Mouse (Mus musculus): ENCODE measurements at regions not wholly inside any gene's neighbourhood (a gene's known extent, or its start where the extent isn't known, plus 50 kb on each side); places are given as distances from the start of the nearest gene placed in this dataset.

GRCm38 (mm10) chr13:90340647-90341160 is 251.3 kb upstream of the Xrcc4 start:
- H3K27me3 ChIP-seq (ENCODE audit: control insufficient read depth, insufficient read depth, low read length) = no peaks in the 10 kb centered on the region
- H3K4me1 ChIP-seq (ENCODE audit: control insufficient read depth, insufficient read depth, low read length) = no peaks in the 10 kb centered on the region
- no peaks in the 10 kb centered on the region for H3K36me3 ChIP-seq (ENCODE audit: control insufficient read depth, insufficient read depth, low read length)
- no peak overlapping the region for H3K4me2 ChIP-seq (ENCODE audit: low read depth, low read length)
- H3K27ac ChIP-seq (ENCODE audit: low read length) = no peak overlapping the region
- H3K9ac ChIP-seq (ENCODE audit: low read length) = no peak overlapping the region
- H3K9me3 ChIP-seq (replicated peaks; ENCODE audit: control insufficient read depth, low read length) = no peaks in the 10 kb centered on the region
- no peak for ATAC-seq (ENCODE audit: insufficient read depth, low FRiP score)
- 53% methylated on average over 2 of the region's 2 CpGs for WGBS
- H3K4me3 ChIP-seq (replicated peaks; ENCODE audit: low read length) = no peak overlapping the region

GRCm38 (mm10) chr13:90337591-90337990 is 248.2 kb upstream of the Xrcc4 start:
- WGBS = 85% methylated on average over 1 of the region's 1 CpGs
- Histone ChIP-seq H3K4me2 (ENCODE audit: low read depth, low read length) (no peak overlapping the region), H3K27ac (ENCODE audit: low read length) (no peak overlapping the region), H3K9ac (ENCODE audit: low read length) (no peak overlapping the region), H3K4me3 (replicated peaks; ENCODE audit: low read length) (no peak overlapping the region), H3K27me3 (ENCODE audit: control insufficient read depth, insufficient read depth, low read length) (no peaks in the 10 kb centered on the region), H3K4me1 (ENCODE audit: control insufficient read depth, insufficient read depth, low read length) (no peaks in the 10 kb centered on the region), H3K36me3 (ENCODE audit: control insufficient read depth, insufficient read depth, low read length) (no peaks in the 10 kb centered on the region), H3K9me3 (replicated peaks; ENCODE audit: control insufficient read depth, low read length) (no peaks in the 10 kb centered on the region)
- no peak for ATAC-seq (ENCODE audit: insufficient read depth, low FRiP score)

- Histone ChIP-seq H3K4me3 (replicated peaks; ENCODE audit: low read length) (no peak overlapping the region), H3K27me3 (ENCODE audit: control insufficient read depth, insufficient read depth, low read length) (no peaks in the 10 kb centered on the region), H3K36me3 (ENCODE audit: control insufficient read depth, insufficient read depth, low read length) (no peaks in the 10 kb centered on the region), H3K27ac (ENCODE audit: low read length) (no peak overlapping the region), H3K9ac (ENCODE audit: low read length) (no peak overlapping the region), H3K9me3 (replicated peaks; ENCODE audit: control insufficient read depth, low read length) (no peaks in the 10 kb centered on the region), H3K4me1 (ENCODE audit: control insufficient read depth, insufficient read depth, low read length) (no peaks in the 10 kb centered on the region), H3K4me2 (ENCODE audit: low read depth, low read length) (no peak overlapping the region)
- ATAC-seq (ENCODE audit: insufficient read depth, low FRiP score) = no peak
- 60% methylated on average over 3 of the region's 3 CpGs for WGBS
Observed at GRCm38 (mm10) chr13:90335741-90336037, 246.3 kb upstream of the Xrcc4 start.

DNA sequence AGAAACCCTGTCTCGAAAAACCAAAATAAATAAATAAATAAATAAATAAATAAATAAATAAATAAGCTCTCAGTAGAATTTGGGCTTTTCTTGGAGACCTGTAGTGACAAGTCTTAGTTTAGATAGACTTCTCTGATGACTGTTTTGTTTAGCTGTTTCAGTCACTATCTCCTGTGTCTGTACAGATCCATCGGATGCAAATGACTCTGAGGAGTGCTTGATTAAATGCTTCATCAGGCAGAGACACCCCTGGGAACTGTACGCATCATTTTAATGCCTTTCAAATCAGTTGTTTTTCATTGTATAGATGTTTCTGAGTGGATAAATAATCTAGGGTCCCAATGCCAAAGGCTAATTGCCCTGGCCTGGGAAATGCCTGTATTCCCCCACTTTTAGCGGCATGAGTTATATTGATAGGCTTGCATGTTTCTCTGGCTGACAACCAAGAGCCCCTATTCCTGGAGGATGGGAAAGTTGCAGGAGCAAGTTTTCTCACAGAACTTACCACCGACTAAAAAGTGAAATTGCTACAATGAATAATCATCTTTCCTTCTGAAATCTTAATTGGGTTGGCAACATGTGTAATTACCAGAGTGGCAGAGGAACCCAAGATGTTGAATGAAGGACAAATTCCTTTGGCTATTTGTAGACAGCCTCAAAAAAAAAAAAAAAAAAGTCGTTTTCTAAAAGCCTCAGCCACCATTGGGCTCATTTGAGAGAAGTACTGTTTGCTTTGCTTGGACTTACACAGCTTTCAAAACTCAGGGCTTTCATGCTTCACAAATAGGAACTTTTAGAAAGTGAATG is 245.7 kb upstream of the Xrcc4 start:
- H3K4me3 ChIP-seq (replicated peaks; ENCODE audit: low read length) = no peak overlapping the region
- H3K36me3 ChIP-seq (ENCODE audit: control insufficient read depth, insufficient read depth, low read length) = no peaks in the 10 kb centered on the region
- no peaks in the 10 kb centered on the region for H3K4me1 ChIP-seq (ENCODE audit: control insufficient read depth, insufficient read depth, low read length)
- no peak overlapping the region for H3K9ac ChIP-seq (ENCODE audit: low read length)
- 68% methylated on average over 6 of the region's 6 CpGs for WGBS
- H3K27me3 ChIP-seq (ENCODE audit: control insufficient read depth, insufficient read depth, low read length) = no peaks in the 10 kb centered on the region
- H3K9me3 ChIP-seq (replicated peaks; ENCODE audit: control insufficient read depth, low read length) = no peaks in the 10 kb centered on the region
- ATAC-seq (ENCODE audit: insufficient read depth, low FRiP score) = no peak
- no peak overlapping the region for H3K27ac ChIP-seq (ENCODE audit: low read length)
- no peak overlapping the region for H3K4me2 ChIP-seq (ENCODE audit: low read depth, low read length)

GRCm38 (mm10) chr13:90334286-90334685 is 244.9 kb upstream of the Xrcc4 start:
- no peak for ATAC-seq (ENCODE audit: insufficient read depth, low FRiP score)
- Histone ChIP-seq H3K27me3 (ENCODE audit: control insufficient read depth, insufficient read depth, low read length) (no peaks in the 10 kb centered on the region), H3K36me3 (ENCODE audit: control insufficient read depth, insufficient read depth, low read length) (no peaks in the 10 kb centered on the region), H3K9ac (ENCODE audit: low read length) (no peak overlapping the region), H3K4me1 (ENCODE audit: control insufficient read depth, insufficient read depth, low read length) (no peaks in the 10 kb centered on the region), H3K4me2 (ENCODE audit: low read depth, low read length) (no peak overlapping the region), H3K9me3 (replicated peaks; ENCODE audit: control insufficient read depth, low read length) (no peaks in the 10 kb centered on the region), H3K4me3 (replicated peaks; ENCODE audit: low read length) (no peak overlapping the region), H3K27ac (ENCODE audit: low read length) (no peak overlapping the region)

DNA sequence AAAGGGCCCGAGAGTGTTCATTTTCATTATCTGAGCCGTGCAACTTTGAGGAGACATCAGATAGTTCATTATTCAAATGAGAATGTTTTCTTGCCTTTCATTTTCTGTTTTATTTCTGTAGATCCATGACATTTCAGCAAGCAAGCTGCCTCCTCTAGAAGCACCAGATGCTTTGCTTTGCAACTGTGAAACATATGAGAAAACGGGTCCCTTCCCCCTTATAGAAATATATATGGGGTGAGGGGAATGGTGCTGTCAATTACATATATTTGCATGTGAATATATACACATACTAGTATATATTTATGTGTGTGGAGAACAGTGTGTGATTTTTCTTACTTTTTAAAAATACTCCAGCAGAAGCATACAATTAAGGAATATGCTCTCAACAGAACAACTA is 235.8 kb upstream of the Xrcc4 start:
- no peaks in the 10 kb centered on the region for H3K4me1 ChIP-seq (ENCODE audit: control insufficient read depth, insufficient read depth, low read length)
- H3K27me3 ChIP-seq (ENCODE audit: control insufficient read depth, insufficient read depth, low read length) = no peaks in the 10 kb centered on the region
- H3K4me2 ChIP-seq (ENCODE audit: low read depth, low read length) = no peak overlapping the region
- H3K9ac ChIP-seq (ENCODE audit: low read length) = no peak overlapping the region
- ATAC-seq (ENCODE audit: insufficient read depth, low FRiP score) = no peak
- WGBS = 76% methylated on average over 3 of the region's 3 CpGs
- no peak overlapping the region for H3K4me3 ChIP-seq (replicated peaks; ENCODE audit: low read length)
- no peaks in the 10 kb centered on the region for H3K9me3 ChIP-seq (replicated peaks; ENCODE audit: control insufficient read depth, low read length)
- no peaks in the 10 kb centered on the region for H3K36me3 ChIP-seq (ENCODE audit: control insufficient read depth, insufficient read depth, low read length)
- no peak overlapping the region for H3K27ac ChIP-seq (ENCODE audit: low read length)

GRCm38 (mm10) chr13:90313209-90313978 is 224.0 kb upstream of the Xrcc4 start:
- H3K27me3 ChIP-seq (ENCODE audit: control insufficient read depth, insufficient read depth, low read length) = no peaks in the 10 kb centered on the region
- no peak overlapping the region for H3K4me3 ChIP-seq (replicated peaks; ENCODE audit: low read length)
- H3K4me1 ChIP-seq (ENCODE audit: control insufficient read depth, insufficient read depth, low read length) = no peaks in the 10 kb centered on the region
- no peak overlapping the region for H3K27ac ChIP-seq (ENCODE audit: low read length)
- H3K9ac ChIP-seq (ENCODE audit: low read length) = no peak overlapping the region
- no peak for ATAC-seq (ENCODE audit: insufficient read depth, low FRiP score)
- H3K36me3 ChIP-seq (ENCODE audit: control insufficient read depth, insufficient read depth, low read length) = no peaks in the 10 kb centered on the region
- 90% methylated on average over 9 of the region's 9 CpGs for WGBS
- no peak overlapping the region for H3K4me2 ChIP-seq (ENCODE audit: low read depth, low read length)
- no peaks in the 10 kb centered on the region for H3K9me3 ChIP-seq (replicated peaks; ENCODE audit: control insufficient read depth, low read length)

DNA sequence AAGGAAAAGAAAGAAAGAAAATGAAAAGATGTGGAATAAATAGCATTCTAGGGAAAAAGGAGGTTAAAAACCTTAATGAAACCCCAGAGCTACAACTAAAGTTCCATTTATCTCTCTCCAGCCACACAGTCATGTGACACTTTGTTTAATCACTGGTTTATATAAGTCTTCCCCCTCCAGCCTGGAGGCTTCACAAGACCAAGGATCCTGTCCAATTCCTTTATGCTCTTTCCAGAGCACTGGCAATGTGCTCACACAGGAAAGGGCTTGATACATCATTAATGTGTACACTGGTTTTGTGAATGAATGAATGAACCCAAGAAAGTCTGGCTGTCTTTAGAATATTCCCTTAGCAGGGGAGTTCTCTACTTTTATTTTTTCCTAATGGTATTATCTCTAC is 221.1 kb upstream of the Xrcc4 start:
- Histone ChIP-seq H3K9ac (ENCODE audit: low read length) (no peak overlapping the region), H3K36me3 (ENCODE audit: control insufficient read depth, insufficient read depth, low read length) (no peaks in the 10 kb centered on the region), H3K27me3 (ENCODE audit: control insufficient read depth, insufficient read depth, low read length) (no peaks in the 10 kb centered on the region), H3K27ac (ENCODE audit: low read length) (no peak overlapping the region), H3K4me1 (ENCODE audit: control insufficient read depth, insufficient read depth, low read length) (no peaks in the 10 kb centered on the region), H3K4me2 (ENCODE audit: low read depth, low read length) (no peak overlapping the region), H3K9me3 (replicated peaks; ENCODE audit: control insufficient read depth, low read length) (no peaks in the 10 kb centered on the region), H3K4me3 (replicated peaks; ENCODE audit: low read length) (no peak overlapping the region)
- no peak; the same call in 1 of the 2 replicates for ATAC-seq (ENCODE audit: insufficient read depth, low FRiP score)

DNA sequence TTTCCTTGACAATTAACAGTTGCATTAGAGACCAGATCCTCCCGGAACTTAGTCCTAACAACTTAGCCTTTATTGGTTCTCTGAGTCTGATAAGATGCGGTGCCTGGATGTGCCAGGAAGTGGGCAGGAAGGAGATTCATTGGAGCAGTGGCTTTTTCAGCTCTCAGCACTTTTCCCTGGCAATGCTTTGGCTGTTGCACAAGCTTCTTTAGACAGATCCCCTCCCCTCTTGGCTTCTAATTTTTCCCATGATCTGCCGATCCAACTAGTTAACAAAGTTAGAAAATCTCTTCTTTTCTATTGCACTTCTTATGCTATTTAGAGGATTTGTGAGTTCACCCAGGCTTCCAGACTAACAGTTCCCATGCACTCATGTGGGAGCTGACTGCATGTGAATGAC is 211.1 kb upstream of the Xrcc4 start:
- no peak for ATAC-seq (ENCODE audit: insufficient read depth, low FRiP score)

More for the DNA sequence above, 211.1 kb upstream of the Xrcc4 start:
- Histone ChIP-seq H3K4me2 (ENCODE audit: low read depth, low read length) (no peak overlapping the region), H3K9ac (ENCODE audit: low read length) (no peak overlapping the region), H3K27me3 (ENCODE audit: control insufficient read depth, insufficient read depth, low read length) (no peaks in the 10 kb centered on the region), H3K4me3 (replicated peaks; ENCODE audit: low read length) (no peak overlapping the region), H3K27ac (ENCODE audit: low read length) (no peak overlapping the region), H3K4me1 (ENCODE audit: control insufficient read depth, insufficient read depth, low read length) (no peaks in the 10 kb centered on the region), H3K36me3 (ENCODE audit: control insufficient read depth, insufficient read depth, low read length) (no peaks in the 10 kb centered on the region), H3K9me3 (replicated peaks; ENCODE audit: control insufficient read depth, low read length) (no peaks in the 10 kb centered on the region)
- WGBS = 75% methylated on average over 3 of the region's 3 CpGs
